Mouse (Mus musculus): ENCODE results near the gene Gm4450.
A peak's percentile ranks its signal among the peaks of the same experiment; 100 is the strongest.
"Not testable (repeated sequence)": the region's sequence is repeated elsewhere in the genome, so short reads cannot be mapped to it uniquely, and the experiment has no call there.

Gene Gm4450

DNA sequence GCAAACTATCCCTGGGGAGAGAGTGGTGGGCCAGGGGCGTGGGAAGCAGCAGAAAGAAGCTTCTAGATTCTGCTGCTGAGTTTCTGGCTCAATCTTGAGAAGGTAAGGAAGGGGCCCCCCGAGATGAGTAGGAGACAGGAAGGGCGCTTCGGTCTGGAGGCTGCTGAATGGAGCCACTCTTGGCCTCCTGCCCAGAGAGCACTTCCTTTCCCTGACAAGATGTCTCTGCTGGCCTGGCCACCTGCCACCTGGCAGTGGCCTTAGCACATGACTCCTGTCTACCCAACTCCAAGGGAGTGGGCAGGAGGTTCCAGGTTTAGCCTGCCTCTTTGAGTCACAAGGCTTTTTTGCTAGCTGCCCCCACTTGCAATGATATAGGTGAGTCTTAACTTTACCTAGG lies 39.6 kb downstream of the Gm4450 start:
- DNase-seq: peak; percentile 67

DNA sequence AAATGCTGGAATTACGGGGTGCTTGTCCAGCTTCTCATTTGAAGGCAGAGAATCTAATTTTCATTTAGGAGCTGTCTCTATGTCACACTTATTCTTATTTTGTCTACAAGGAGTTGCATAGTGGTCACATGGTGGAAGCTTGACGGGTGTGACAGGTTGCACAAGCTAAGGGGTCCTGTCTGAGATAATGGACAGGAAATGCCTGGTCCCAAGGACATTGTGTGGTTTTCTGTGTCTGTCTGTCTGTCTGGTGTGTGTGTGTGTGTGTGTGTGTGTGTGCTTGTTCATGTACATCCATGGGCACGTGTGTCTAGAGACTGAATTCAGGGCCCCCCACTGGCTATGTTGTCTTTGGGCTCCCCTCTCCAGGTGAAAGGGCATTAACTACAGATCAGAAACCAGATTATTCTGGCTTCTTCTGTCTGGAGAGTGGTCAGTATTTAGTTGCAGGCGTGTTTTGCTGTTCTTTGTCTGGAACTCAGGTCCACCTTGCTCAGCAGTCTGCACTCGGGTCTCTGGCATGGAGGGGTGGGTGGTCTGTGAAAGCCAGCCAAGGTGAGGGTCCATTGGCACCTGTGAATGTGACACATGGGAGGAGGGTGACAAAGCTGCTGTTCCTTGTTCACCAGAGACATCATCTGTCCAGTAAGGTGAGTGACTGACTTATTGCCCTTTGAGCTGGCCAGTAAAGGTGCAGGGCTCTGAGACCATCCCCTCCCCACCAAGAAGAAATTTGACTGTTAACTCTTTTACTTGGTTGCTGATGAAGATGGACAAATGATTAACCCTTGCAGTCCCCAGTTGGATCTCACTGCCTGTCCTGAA lies 40.3 kb downstream of the Gm4450 start:
- no peak for DNase-seq

DNA sequence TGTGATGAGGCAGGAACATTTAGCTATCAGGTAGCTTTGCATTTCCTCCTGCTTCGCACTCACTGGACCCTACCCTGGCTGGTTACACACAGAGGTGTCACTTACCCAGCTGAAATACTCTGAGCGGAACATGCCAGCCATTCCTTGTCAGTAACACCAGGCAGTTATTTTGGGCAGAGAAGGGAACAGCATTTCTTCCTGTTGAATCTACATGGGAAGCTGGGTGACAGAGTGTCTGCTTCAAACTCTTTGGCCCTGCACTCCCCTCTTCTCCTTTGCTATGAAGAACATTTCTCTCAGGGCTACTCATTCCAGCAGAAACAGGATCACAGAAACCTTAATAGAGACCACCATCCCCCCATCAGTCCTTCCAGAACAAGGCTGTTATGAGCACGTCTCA lies 42.6 kb downstream of the Gm4450 start:
- DNase-seq: no peak

DNA sequence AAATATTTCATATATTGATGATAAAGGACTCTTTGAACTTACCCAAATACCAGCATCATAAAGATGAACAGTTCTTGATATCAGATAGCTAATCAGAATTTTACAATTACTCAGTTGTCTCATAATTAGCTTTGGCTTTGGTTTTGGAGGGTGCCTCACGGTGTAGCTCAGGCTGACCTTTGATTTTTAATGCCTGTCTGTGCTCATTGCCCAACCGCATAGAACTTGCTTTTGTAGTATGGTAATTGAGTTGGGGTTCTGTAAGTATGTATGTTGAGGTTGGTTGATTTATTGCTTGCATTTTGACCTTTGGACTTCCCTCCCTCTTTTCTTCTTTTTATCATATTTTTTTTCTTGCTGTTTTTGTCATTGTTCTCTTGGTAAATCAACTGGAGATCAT lies 43.2 kb downstream of the Gm4450 start:
- no peak for DNase-seq

DNA sequence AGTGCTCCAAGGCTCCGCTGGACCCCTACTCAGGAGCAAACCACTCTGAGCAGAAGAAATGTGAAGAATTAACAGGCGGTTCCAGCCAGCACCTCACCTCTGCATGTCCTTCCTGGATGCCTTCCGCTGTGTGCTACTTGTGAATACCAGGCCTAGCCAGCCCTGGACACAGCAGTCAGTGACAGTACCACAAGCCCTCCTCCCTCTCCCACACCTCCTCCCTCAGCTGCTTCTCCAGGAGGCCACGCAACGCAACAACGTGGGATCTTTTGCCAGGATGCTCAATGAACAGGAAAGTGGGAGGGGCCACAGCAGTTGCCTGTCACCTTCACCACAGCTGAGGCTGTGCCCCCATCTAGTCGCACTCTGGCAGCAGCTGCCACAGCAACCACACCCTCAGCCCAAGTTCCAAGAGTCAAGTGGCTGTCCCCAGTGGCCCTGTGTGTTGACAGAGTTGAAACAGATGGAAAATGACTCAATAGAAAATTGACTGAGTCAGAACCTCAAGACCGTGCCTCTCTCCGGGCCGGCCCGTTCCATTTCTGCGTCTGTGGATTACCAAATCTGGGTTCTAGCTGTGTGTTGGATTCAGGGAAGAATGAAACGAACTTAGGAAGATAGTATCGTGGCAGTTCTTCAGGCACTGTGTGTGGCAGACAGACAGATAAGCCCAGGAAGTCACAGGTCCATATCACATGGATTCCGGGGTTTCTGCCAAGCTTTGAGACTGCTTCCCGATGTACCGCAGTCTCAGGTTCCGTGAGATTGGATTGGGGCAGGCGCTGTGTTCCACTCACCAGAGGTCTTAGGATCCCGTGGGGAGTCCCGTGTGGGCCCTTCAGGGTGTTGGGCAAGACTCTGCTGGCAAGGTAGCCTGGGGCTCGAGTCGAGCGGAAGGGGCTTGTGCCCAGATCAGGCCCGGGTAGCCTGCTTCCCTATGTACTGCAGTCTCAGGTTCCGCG lies 46.0 kb downstream of the Gm4450 start:
- not testable (repeated sequence) for DNase-seq

DNA sequence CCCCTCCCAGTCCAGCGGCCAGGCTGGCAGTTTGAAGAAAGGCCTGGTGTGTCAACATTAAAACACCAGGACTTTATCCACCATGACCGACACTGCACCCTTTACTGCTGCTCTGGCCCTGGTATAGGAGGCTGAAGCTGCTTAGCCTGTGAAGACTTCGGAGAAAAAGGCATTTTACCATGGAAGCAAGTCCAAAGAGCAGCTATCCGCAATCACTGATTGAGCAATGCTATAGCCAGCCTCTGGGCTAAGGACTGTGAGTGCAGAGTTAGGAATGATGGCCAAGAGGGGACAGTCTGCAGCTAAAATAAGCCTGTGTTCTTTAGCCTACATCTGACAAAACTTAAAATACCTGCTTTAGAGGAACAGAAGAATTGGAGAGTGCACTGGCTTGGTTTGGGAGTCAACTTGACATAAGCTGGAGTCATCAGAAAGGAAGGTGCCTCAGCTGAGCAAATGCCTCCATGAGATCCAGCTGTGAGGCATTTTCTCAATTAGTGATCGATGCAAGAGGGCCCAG lies 49.6 kb downstream of the Gm4450 start:
- DNase-seq: not testable (repeated sequence)

DNA sequence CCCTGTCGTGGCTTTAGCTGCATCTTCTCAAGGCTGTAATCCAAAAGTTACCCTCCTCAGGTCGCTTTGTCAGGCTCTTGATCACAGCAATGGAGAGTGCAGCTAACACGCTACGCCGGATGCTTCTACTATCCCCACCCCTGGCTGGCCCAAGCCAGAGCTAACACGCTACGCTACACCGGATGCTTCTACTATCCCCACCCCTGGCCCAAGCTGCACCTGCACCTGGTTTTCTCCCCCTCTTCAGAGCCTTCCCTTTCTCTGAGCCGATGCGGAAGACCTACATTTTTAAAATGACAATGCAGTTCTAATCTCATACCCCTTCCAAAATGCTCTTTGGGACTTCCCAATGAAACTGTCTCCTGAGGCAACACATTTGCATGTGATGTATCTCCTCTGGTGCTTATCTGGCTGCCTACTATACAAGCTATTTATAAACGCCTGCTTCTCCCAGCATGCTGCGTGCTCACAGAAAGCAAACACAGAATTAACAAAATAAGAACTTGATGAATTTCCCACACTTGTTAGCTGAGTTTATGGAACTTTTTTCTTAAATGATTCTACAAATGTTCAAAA lies 50.3 kb downstream of the Gm4450 start:
- DNase-seq: not testable (repeated sequence)

DNA sequence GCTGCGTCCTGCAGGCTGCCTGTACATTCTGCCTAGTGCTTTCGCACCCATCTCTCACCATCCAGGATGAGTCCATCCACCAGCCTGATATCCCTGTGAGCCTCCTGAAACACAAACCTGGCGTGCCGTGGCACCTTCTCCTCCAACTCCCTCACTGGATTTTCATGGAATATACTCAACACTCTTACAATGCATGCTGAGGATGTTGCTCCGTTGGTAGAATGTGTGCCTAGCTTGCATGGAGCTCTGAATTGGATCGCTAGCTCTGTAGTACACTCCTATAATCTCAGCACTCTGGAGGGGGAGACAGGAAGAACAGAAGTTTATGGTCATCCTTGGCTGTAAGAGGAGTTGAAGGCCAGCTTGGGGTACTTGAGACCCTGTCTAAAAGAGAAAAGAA lies 51.0 kb downstream of the Gm4450 start:
- not testable (repeated sequence) for DNase-seq

DNA sequence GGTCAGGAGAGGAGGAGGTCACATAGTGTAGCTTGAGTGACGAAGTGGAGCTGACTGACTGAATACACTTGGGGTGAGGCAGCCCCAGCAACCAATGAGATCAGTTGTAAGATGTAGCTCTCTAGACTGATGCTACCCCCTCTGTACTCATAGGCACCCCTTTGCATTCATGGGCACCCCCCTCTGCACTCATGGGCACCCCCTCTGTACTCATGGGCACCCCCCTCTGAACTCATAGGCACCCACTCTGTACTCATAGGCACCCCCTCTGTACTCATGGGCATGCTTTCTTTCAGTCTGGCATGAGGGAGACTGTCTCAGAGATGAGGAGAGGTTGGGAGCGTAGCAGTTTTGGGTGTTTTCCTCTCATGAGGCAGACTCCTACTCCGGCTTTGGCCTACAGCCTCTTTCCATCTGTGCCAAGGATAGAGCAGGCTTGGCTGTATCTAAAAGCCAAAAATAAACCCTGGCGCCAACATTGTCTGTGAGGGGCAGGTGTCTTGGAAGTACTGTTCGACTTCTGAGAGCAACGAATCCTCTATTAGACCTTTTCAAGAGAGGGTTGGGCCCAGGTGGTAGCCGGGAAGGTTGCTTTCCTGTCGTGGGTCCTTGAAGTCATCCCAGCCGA lies 52.5 kb downstream of the Gm4450 start:
- DNase-seq: not testable (repeated sequence)
